Mouse (Mus musculus) myocyte (in vitro differentiated cells): ENCODE results near the gene Snap25. TPM values are rescaled to one million over a fixed set of nuclear protein-coding genes. Genes with fewer than 3 reads are reported as not detected.

Source experiments
- H3K27me3 ChIP-seq: one replicate; pipeline ENCODE4 v1.6.1; 2011; ENCODE audit not compliant: control insufficient read depth, insufficient read depth, insufficient read length
- H3K36me3 ChIP-seq: one replicate; pipeline ENCODE4 v1.6.1; 2011; ENCODE audit not compliant: control insufficient read depth, insufficient read depth
- H3K4me2 ChIP-seq: one replicate; pipeline ENCODE4 v1.6.1; 2011; ENCODE audit warnings: low read depth, control low read depth
- H3K4me3 ChIP-seq: one replicate; pipeline ENCODE4 v1.5.1; 2011; ENCODE audit warnings: mild to moderate bottlenecking, control low read depth, moderate library complexity
- H3K79me2 ChIP-seq: one replicate; pipeline ENCODE4 v1.6.1; 2011; ENCODE audit not compliant: control insufficient read depth, insufficient read depth
- H3ac ChIP-seq: one replicate; pipeline ENCODE4 v1.6.1; 2011; ENCODE audit not compliant: control insufficient read depth, insufficient read length
- CEBPB ChIP-seq: IDR thresholded peaks from 2 replicates; pipeline ENCODE4 v1.6.1; 2011; ENCODE audit warnings: mild to moderate bottlenecking, moderate library complexity; ENCODE audit not compliant: poor library complexity, insufficient read depth, severe bottlenecking
- E2F4 ChIP-seq: IDR thresholded peaks from one replicate; pipeline ENCODE4 v1.6.1; 2011; ENCODE audit warnings: mild to moderate bottlenecking, control low read depth, moderate library complexity; ENCODE audit not compliant: insufficient read depth
- MAX ChIP-seq: IDR thresholded peaks from one replicate; pipeline ENCODE4 v1.6.1; 2011; ENCODE audit warnings: low read depth, mild to moderate bottlenecking, control low read depth
- MYOD1 ChIP-seq, 3 experiments: IDR thresholded peaks; one replicate each; pipeline ENCODE4 v1.6.1; 2011; ENCODE audit warnings: control low read depth in 2 of 3, low read depth in 2 of 3, mild to moderate bottlenecking in 2 of 3, moderate library complexity in 1 of 3; ENCODE audit not compliant: insufficient read length in 2 of 3, control insufficient read depth in 1 of 3
- MYOG ChIP-seq, 3 experiments: IDR thresholded peaks; one replicate each; pipeline ENCODE4 v1.6.1; 2011; ENCODE audit warnings: control low read depth in 2 of 3, low read depth in 2 of 3, mild to moderate bottlenecking in 2 of 3; ENCODE audit not compliant: insufficient read length in 2 of 3, control insufficient read depth in 1 of 3, insufficient read depth in 1 of 3
- POLR2A ChIP-seq: IDR thresholded peaks from one replicate; pipeline ENCODE4 v1.6.1; 2011; ENCODE audit warnings: low read depth, mild to moderate bottlenecking, control low read depth, moderate library complexity; ENCODE audit not compliant: insufficient read length
- POLR2AphosphoS2 ChIP-seq: IDR thresholded peaks from one replicate; pipeline ENCODE4 v1.6.1; 2011; ENCODE audit warnings: low read depth, control low read depth; ENCODE audit not compliant: insufficient read length
- REST ChIP-seq: IDR thresholded peaks from one replicate; pipeline ENCODE4 v1.6.1; 2011; ENCODE audit warnings: mild to moderate bottlenecking, control low read depth, moderate library complexity; ENCODE audit not compliant: insufficient read depth, insufficient read length
- SRF ChIP-seq: IDR thresholded peaks from one replicate; pipeline ENCODE4 v1.6.1; 2011; ENCODE audit warnings: low read depth; ENCODE audit not compliant: control insufficient read depth, insufficient read length
- TCF12 ChIP-seq: IDR thresholded peaks from one replicate; pipeline ENCODE4 v1.6.1; 2011; ENCODE audit warnings: mild to moderate bottlenecking, control low read depth; ENCODE audit not compliant: poor library complexity, insufficient read depth, severe bottlenecking
- TCF3 ChIP-seq: IDR thresholded peaks from one replicate; pipeline ENCODE4 v1.6.1; 2011; ENCODE audit warnings: low read depth, control low read depth; ENCODE audit not compliant: insufficient read length
- USF1 ChIP-seq: IDR thresholded peaks from one replicate; pipeline ENCODE4 v1.6.1; 2011; ENCODE audit warnings: low read depth, mild to moderate bottlenecking, control low read depth, moderate library complexity
- polyA plus RNA-seq: library from polyadenylated mRNA; unstranded; fragments of >200 nt; fragmentation: generic; extraction: Trizol; gene quantifications from one replicate; pipeline ENCODE4 v1.2.1, GENCODE M21; 2012; ENCODE audit warnings: missing spikeins

Snap25 gene
- polyA plus RNA-seq, 1 experiment: not detected

- Histone ChIP-seq H3K4me3 (no peak overlapping the region), H3K4me2 (no peak overlapping the region), H3K79me2 (no peaks in the 10 kb centered on the region), H3K36me3 (no peaks in the 10 kb centered on the region), H3K27me3 (no peaks in the 10 kb centered on the region), H3ac (no peak overlapping the region)
- no peak for TF ChIP-seq TCF12
- no peak for TF ChIP-seq POLR2AphosphoS2
- no peak for TF ChIP-seq POLR2A
- no peak for TF ChIP-seq CEBPB
- TF ChIP-seq MYOG (IDR thresholded peaks at IDR 0.05; ENCODE audit: control insufficient read depth in 1 of 3, insufficient read depth in 1 of 3, insufficient read length in 2 of 3, low read depth in 2 of 3): no peak
- no peak for TF ChIP-seq SRF
- TF ChIP-seq USF1: no peak
- TF ChIP-seq MYOD1 (IDR thresholded peaks at IDR 0.05; ENCODE audit: control insufficient read depth in 1 of 3, insufficient read length in 2 of 3, low read depth in 2 of 3): no peak
- no peak for TF ChIP-seq MAX
- TF ChIP-seq REST: no peak
- TF ChIP-seq TCF3: no peak
- no peak for TF ChIP-seq E2F4
Measured at GRCm38 (mm10) chr2:136802076-136802475, 88.8 kb downstream of the Snap25 start.

- Histone ChIP-seq H3K36me3 (no peaks in the 10 kb centered on the region), H3K4me3 (no peak overlapping the region), H3K79me2 (no peaks in the 10 kb centered on the region), H3K4me2 (no peak overlapping the region), H3ac (no peak overlapping the region), H3K27me3 (no peaks in the 10 kb centered on the region)
- no peak for TF ChIP-seq REST
- no peak for TF ChIP-seq E2F4
- no peak for TF ChIP-seq USF1
- no peak for TF ChIP-seq MYOD1 (IDR thresholded peaks at IDR 0.05; ENCODE audit: control insufficient read depth in 1 of 3, insufficient read length in 2 of 3, low read depth in 2 of 3)
- TF ChIP-seq POLR2AphosphoS2: no peak
- TF ChIP-seq POLR2A: no peak
- no peak for TF ChIP-seq CEBPB
- TF ChIP-seq TCF3: no peak
- no peak for TF ChIP-seq MAX
- TF ChIP-seq TCF12: no peak
- TF ChIP-seq MYOG (IDR thresholded peaks at IDR 0.05; ENCODE audit: control insufficient read depth in 1 of 3, insufficient read depth in 1 of 3, insufficient read length in 2 of 3, low read depth in 2 of 3): no peak
- TF ChIP-seq SRF: no peak
Measured at GRCm38 (mm10) chr2:136803142-136803541, 89.9 kb downstream of the Snap25 start.

DNA sequence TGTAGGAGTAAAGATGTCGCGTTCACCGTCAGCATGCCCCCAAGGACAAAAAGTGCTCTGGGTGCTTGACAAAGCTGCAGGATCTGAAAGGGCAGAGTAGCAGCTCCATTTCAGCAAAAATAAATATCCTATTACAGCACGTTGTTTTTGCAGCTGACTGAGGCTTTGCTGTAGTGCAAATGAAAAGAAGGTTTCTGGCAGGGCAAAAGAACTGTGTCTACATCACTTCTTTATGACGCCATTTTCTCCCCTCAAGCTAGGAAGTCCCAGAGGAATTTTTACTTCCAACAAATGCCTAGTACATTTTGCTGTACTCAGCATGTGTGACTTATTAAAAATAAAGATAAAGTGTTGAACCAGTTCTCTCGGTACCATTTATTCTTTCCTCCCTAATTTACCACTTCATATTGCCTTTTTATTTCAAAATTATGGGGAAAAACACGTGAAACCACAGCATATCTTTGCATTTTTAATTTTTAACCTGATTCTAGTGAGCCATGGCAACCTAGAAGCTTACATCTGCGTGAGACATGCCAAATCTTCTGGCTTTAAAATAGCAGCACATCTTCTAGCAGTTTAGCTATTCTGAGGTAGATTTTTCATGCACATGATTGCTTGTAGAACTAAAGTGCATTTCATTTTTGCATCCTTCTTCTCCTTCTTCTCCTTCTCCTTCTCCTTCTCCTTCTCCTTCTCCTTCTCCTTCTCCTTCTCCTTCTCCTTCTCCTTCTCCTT is 94.9 kb downstream of the Snap25 start:
- H3K4me2 ChIP-seq: no peak overlapping the region
- TF ChIP-seq E2F4 (no peak), TCF3 (no peak), USF1 (no peak), TCF12 (no peak), POLR2A (no peak), REST (no peak), POLR2AphosphoS2 (no peak), MYOD1 (IDR thresholded peaks at IDR 0.05; ENCODE audit: control insufficient read depth in 1 of 3, insufficient read length in 2 of 3, low read depth in 2 of 3) (no peak), MYOG (IDR thresholded peaks at IDR 0.05; ENCODE audit: control insufficient read depth in 1 of 3, insufficient read depth in 1 of 3, insufficient read length in 2 of 3, low read depth in 2 of 3) (no peak), CEBPB (no peak), SRF (no peak), MAX (no peak)
- H3K27me3 ChIP-seq: no peaks in the 10 kb centered on the region
- H3K4me3 ChIP-seq: no peak overlapping the region
- no peaks in the 10 kb centered on the region for H3K36me3 ChIP-seq
- no peak overlapping the region for H3ac ChIP-seq
- no peaks in the 10 kb centered on the region for H3K79me2 ChIP-seq

DNA sequence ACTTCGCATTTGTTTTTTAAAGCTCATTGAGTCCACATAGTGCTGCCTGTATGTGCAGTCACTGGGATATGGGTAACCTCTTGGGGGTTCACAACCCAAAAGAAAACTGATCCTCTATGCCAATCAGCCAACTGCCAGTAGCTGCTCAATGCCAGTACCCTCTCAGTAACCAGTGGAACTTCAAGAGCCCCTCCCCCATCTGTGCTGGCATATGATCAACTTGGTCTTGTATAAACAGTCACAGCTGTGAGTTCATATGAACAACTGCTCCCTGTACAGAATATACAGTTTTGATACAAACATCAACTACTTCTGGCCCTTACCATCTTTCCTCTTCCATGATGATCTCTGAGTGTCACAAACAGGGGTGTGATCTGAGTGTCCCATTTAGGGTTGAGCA is 98.1 kb downstream of the Snap25 start:
- Histone ChIP-seq H3ac (no peak overlapping the region), H3K4me3 (no peak overlapping the region), H3K4me2 (no peak overlapping the region), H3K27me3 (no peaks in the 10 kb centered on the region), H3K79me2 (no peaks in the 10 kb centered on the region), H3K36me3 (no peaks in the 10 kb centered on the region)
- TF ChIP-seq REST: no peak
- no peak for TF ChIP-seq SRF
- no peak for TF ChIP-seq MYOD1 (IDR thresholded peaks at IDR 0.05; ENCODE audit: control insufficient read depth in 1 of 3, insufficient read length in 2 of 3, low read depth in 2 of 3)
- TF ChIP-seq CEBPB: no peak
- no peak for TF ChIP-seq E2F4
- TF ChIP-seq TCF3: no peak
- no peak for TF ChIP-seq POLR2AphosphoS2
- no peak for TF ChIP-seq POLR2A
- TF ChIP-seq MYOG (IDR thresholded peaks at IDR 0.05; ENCODE audit: control insufficient read depth in 1 of 3, insufficient read depth in 1 of 3, insufficient read length in 2 of 3, low read depth in 2 of 3): no peak
- TF ChIP-seq MAX: no peak
- TF ChIP-seq TCF12: no peak
- TF ChIP-seq USF1: no peak
